Mouse (Mus musculus) testis, postnatal 14 days (tissue): Measurements from ENCODE around the gene Dab1.

Experiments used
- DNase-seq: peaks from one replicate; pipeline ENCODE4 v3.0.0; 2021; ENCODE audit warnings: low spot score

Dab1 gene

GRCm38 (mm10) chr4:104269422-104270172, 650.4 kb downstream of the Dab1 start:
- DNase-seq, result no peak

- no peak for DNase-seq
Observed at GRCm38 (mm10) chr4:104270173-104270557, 651.0 kb downstream of the Dab1 start.

GRCm38 (mm10) chr4:104275260-104275659, 656.1 kb downstream of the Dab1 start:
- no peak for DNase-seq

GRCm38 (mm10) chr4:104276916-104277315, 657.8 kb downstream of the Dab1 start:
- no peak for DNase-seq

- no peak for DNase-seq
Observed at GRCm38 (mm10) chr4:104281518-104281917, 662.4 kb downstream of the Dab1 start.

- DNase-seq, result no peak
Observed at GRCm38 (mm10) chr4:104283906-104284305, 664.7 kb downstream of the Dab1 start.

GRCm38 (mm10) chr4:104288401-104288800, 669.2 kb downstream of the Dab1 start:
- no peak for DNase-seq

GRCm38 (mm10) chr4:104301764-104302163, 682.6 kb downstream of the Dab1 start:
- no peak for DNase-seq

- no peak for DNase-seq
Observed at GRCm38 (mm10) chr4:104302996-104303652, 684.0 kb downstream of the Dab1 start.

- no peak for DNase-seq
Observed at GRCm38 (mm10) chr4:104307781-104308180, 688.6 kb downstream of the Dab1 start.

- no peak for DNase-seq
Observed at GRCm38 (mm10) chr4:104326221-104326620, 707.1 kb downstream of the Dab1 start.

GRCm38 (mm10) chr4:104331896-104332295, 712.7 kb downstream of the Dab1 start:
- DNase-seq, result no peak

- no peak for DNase-seq
Observed at GRCm38 (mm10) chr4:104332399-104332798, 713.2 kb downstream of the Dab1 start.

GRCm38 (mm10) chr4:104337279-104337678, 718.1 kb downstream of the Dab1 start:
- no peak for DNase-seq

- DNase-seq, result no peak
Observed at GRCm38 (mm10) chr4:104338382-104338781, 719.2 kb downstream of the Dab1 start.

- DNase-seq, result no peak
Observed at GRCm38 (mm10) chr4:104361345-104361744, 742.2 kb downstream of the Dab1 start.

- DNase-seq, result no peak
Observed at GRCm38 (mm10) chr4:104366491-104366890, 747.3 kb downstream of the Dab1 start.

- peak; percentile 61 for DNase-seq
Observed at GRCm38 (mm10) chr4:104366894-104367740, 748.0 kb downstream of the Dab1 start.

GRCm38 (mm10) chr4:104367741-104368411, 748.7 kb downstream of the Dab1 start:
- DNase-seq, result peak; percentile 12

GRCm38 (mm10) chr4:104368561-104369021, 749.4 kb downstream of the Dab1 start:
- peak; percentile 13 for DNase-seq

- DNase-seq, result no peak
Observed at GRCm38 (mm10) chr4:104369091-104369490, 749.9 kb downstream of the Dab1 start.

- no peak for DNase-seq
Observed at GRCm38 (mm10) chr4:104371136-104371535, 752.0 kb downstream of the Dab1 start.
